Mouse (Mus musculus) intestine, embryonic 14.5 days (tissue): ENCODE data around the gene Suclg1. TPM values are rescaled to one million over a fixed set of nuclear protein-coding genes. Genes with fewer than 3 reads are reported as not detected.

ENCODE experiments used
- ATAC-seq: fragments of 200-750 bp; cut with Nextera tagmentation; replicated peaks from 2 replicates; pipeline ENCODE4 v1.8.0; 2017; ENCODE audit warnings: low read depth, moderate number of reproducible peaks, moderate TSS enrichment, moderate library complexity; ENCODE audit not compliant: low FRiP score, low TSS enrichment
- DNase-seq: peaks from one replicate; pipeline ENCODE4 v3.0.0-alpha.2; 2018; ENCODE audit warnings: low spot score
- H3K27ac ChIP-seq: fragments of 300-500 bp; sonication (generic); 2 replicates; pipeline ENCODE4 v1.5.1; 2014; ENCODE audit warnings: low read depth, mild to moderate bottlenecking, control low read depth
- H3K27me3 ChIP-seq: fragments of 300-500 bp; sonication (generic); replicated peaks from 2 replicates; pipeline ENCODE4 v1.6.1; 2014; ENCODE audit warnings: low read length, control low read depth; ENCODE audit not compliant: control insufficient read depth, insufficient read depth
- H3K36me3 ChIP-seq: fragments of 300-500 bp; sonication (generic); 2 replicates; pipeline ENCODE4 v1.6.1; 2014; ENCODE audit warnings: low read length, control low read depth; ENCODE audit not compliant: control insufficient read depth, insufficient read depth
- H3K4me1 ChIP-seq: fragments of 300-500 bp; sonication (generic); replicated peaks from 2 replicates; pipeline ENCODE4 v1.6.1; 2014; ENCODE audit warnings: low read length, control low read depth, mixed read lengths; ENCODE audit not compliant: control insufficient read depth, insufficient read depth
- H3K4me2 ChIP-seq: fragments of 300-500 bp; sonication (generic); 2 replicates; pipeline ENCODE4 v1.6.1; 2014; ENCODE audit warnings: low read length
- H3K4me3 ChIP-seq: fragments of 300-500 bp; sonication (generic); 2 replicates; pipeline ENCODE4 v1.5.1; 2014; ENCODE audit warnings: low read depth, low read length, control low read depth, mixed read lengths
- H3K9ac ChIP-seq: fragments of 300-500 bp; sonication (generic); 2 replicates; pipeline ENCODE4 v1.6.1; 2014; ENCODE audit warnings: mild to moderate bottlenecking, low read length
- H3K9me3 ChIP-seq: fragments of 300-500 bp; sonication (generic); 2 replicates; pipeline ENCODE4 v1.6.1; 2016; ENCODE audit warnings: low read length, control low read depth; ENCODE audit not compliant: control insufficient read depth
- WGBS: fragments of 180-500 bp; shearing (Covaris S2); extraction: QIAGEN DNeasy Blood & Tissue Kit; methylation state at CpG from one replicate; pipeline ENCODE4 v1.1.7; 2014; 5-methylcytosine and 5-hydroxymethylcytosine counted together
- polyA plus RNA-seq: library from polyadenylated mRNA; unstranded; fragments of >200 nt; fragmentation: Nextera tagmentation; extraction: Ambion mirVana; gene quantifications from 2 replicates; pipeline ENCODE4 v1.2.1, GENCODE M21; 2014

Gene Suclg1
- polyA plus RNA-seq, 1 experiment from 2014 or later, result 235 TPM

- ATAC-seq (no peak), DNase-seq (no peak)
- H3K4me2 ChIP-seq, result no peak overlapping the region
- no peaks in the 10 kb centered on the region for H3K9me3 ChIP-seq
- H3K36me3 ChIP-seq, result no peaks in the 10 kb centered on the region
- no peak overlapping the region for H3K4me3 ChIP-seq
- no peak overlapping the region for H3K27ac ChIP-seq
- H3K4me1 ChIP-seq, result no peaks in the 10 kb centered on the region
- 84% methylated on average over 3 of the region's 3 CpGs for WGBS
- H3K9ac ChIP-seq, result no peak overlapping the region
- no peaks in the 10 kb centered on the region for H3K27me3 ChIP-seq
These were observed 12.5 kb upstream of the Suclg1 start for GRCm38 (mm10) chr6:73235650-73236049.

- no peaks in the 10 kb centered on the region for H3K27me3 ChIP-seq
- DNase-seq, result no peak
- WGBS, result 76% methylated on average over 2 of the region's 2 CpGs
- ATAC-seq, result no peak
- H3K4me1 ChIP-seq, result peaks cover 11% of the 10 kb centered on the region
- no peak overlapping the region for H3K4me3 ChIP-seq
- H3K9me3 ChIP-seq, result no peaks in the 10 kb centered on the region
- H3K9ac ChIP-seq, result no peak overlapping the region
- no peak overlapping the region for H3K27ac ChIP-seq
- no peaks in the 10 kb centered on the region for H3K36me3 ChIP-seq
- no peak overlapping the region for H3K4me2 ChIP-seq
These were observed 1.4 kb upstream of the Suclg1 start for GRCm38 (mm10) chr6:73246821-73247220.

GRCm38 (mm10) chr6:73247452-73247851 lies 730 bp upstream of the Suclg1 start:
- no peaks in the 10 kb centered on the region for H3K27me3 ChIP-seq
- H3K27ac ChIP-seq, result no peak overlapping the region
- 39% methylated on average over 4 of the region's 4 CpGs for WGBS
- H3K9me3 ChIP-seq, result no peaks in the 10 kb centered on the region
- DNase-seq, result no peak
- H3K36me3 ChIP-seq, result no peaks in the 10 kb centered on the region
- no peak for ATAC-seq
- peaks cover 11% of the 10 kb centered on the region for H3K4me1 ChIP-seq
- peak overlapping the region; percentile 81 for H3K4me2 ChIP-seq
- H3K4me3 ChIP-seq, result peak overlapping the region; percentile 86
- peak overlapping the region; percentile 85; the same call in 1 of the 2 replicates for H3K9ac ChIP-seq

- H3K9me3 ChIP-seq, result no peaks in the 10 kb centered on the region
- H3K4me3 ChIP-seq, result peak overlapping the region; percentile 86
- H3K27ac ChIP-seq, result no peak overlapping the region
- H3K36me3 ChIP-seq, result no peaks in the 10 kb centered on the region
- no peaks in the 10 kb centered on the region for H3K27me3 ChIP-seq
- ATAC-seq (no peak), DNase-seq (peak; percentile 70)
- peak overlapping the region; percentile 85 for H3K9ac ChIP-seq
- peak overlapping the region; percentile 81 for H3K4me2 ChIP-seq
- 5% methylated on average over 12 of the region's 12 CpGs for WGBS
- H3K4me1 ChIP-seq, result peaks cover 12% of the 10 kb centered on the region
These were observed 854 bp downstream of the Suclg1 start for GRCm38 (mm10) chr6:73249049-73249422.

- H3K9me3 ChIP-seq, result no peaks in the 10 kb centered on the region
- no peak overlapping the region for H3K27ac ChIP-seq
- DNase-seq (no peak), ATAC-seq (no peak)
- H3K36me3 ChIP-seq, result no peaks in the 10 kb centered on the region
- 87% methylated on average over 4 of the region's 4 CpGs for WGBS
- H3K4me2 ChIP-seq, result peak overlapping the region; percentile 81
- H3K4me1 ChIP-seq, result peaks cover 20% of the 10 kb centered on the region
- H3K4me3 ChIP-seq, result peak overlapping the region; percentile 86; the same call in 1 of the 2 replicates
- no peak overlapping the region for H3K9ac ChIP-seq
- no peaks in the 10 kb centered on the region for H3K27me3 ChIP-seq
These were observed 1.7 kb downstream of the Suclg1 start for GRCm38 (mm10) chr6:73249851-73250250.

- peaks cover 21% of the 10 kb centered on the region for H3K4me1 ChIP-seq
- no peak overlapping the region for H3K4me2 ChIP-seq
- no peak overlapping the region for H3K27ac ChIP-seq
- WGBS, result 83% methylated on average over 11 of the region's 11 CpGs
- peaks cover 1% of the 10 kb centered on the region; the same call in 1 of the 2 replicates for H3K36me3 ChIP-seq
- no peak for DNase-seq
- no peaks in the 10 kb centered on the region for H3K27me3 ChIP-seq
- no peak overlapping the region for H3K4me3 ChIP-seq
- H3K9me3 ChIP-seq, result no peaks in the 10 kb centered on the region
- no peak overlapping the region for H3K9ac ChIP-seq
- no peak for ATAC-seq
These were observed 3.2 kb downstream of the Suclg1 start for GRCm38 (mm10) chr6:73251336-73251735.

- no peak overlapping the region for H3K4me2 ChIP-seq
- H3K4me3 ChIP-seq, result no peak overlapping the region
- no peak overlapping the region for H3K27ac ChIP-seq
- no peaks in the 10 kb centered on the region for H3K27me3 ChIP-seq
- H3K9ac ChIP-seq, result no peak overlapping the region
- no peaks in the 10 kb centered on the region for H3K9me3 ChIP-seq
- H3K4me1 ChIP-seq, result peaks cover 21% of the 10 kb centered on the region
- peaks cover 10% of the 10 kb centered on the region; the same call in 1 of the 2 replicates for H3K36me3 ChIP-seq
- ATAC-seq (no peak), DNase-seq (no peak)
These were observed 4.2 kb downstream of the Suclg1 start for GRCm38 (mm10) chr6:73252396-73252795.

GRCm38 (mm10) chr6:73253006-73253405 lies 4.8 kb downstream of the Suclg1 start:
- ATAC-seq (no peak), DNase-seq (no peak)
- WGBS, result 82% methylated on average over 2 of the region's 2 CpGs
- no peaks in the 10 kb centered on the region for H3K27me3 ChIP-seq
- H3K27ac ChIP-seq, result no peak overlapping the region
- peaks cover 21% of the 10 kb centered on the region for H3K4me1 ChIP-seq
- H3K4me2 ChIP-seq, result no peak overlapping the region
- no peak overlapping the region for H3K4me3 ChIP-seq
- H3K36me3 ChIP-seq, result peaks cover 16% of the 10 kb centered on the region
- no peaks in the 10 kb centered on the region for H3K9me3 ChIP-seq
- no peak overlapping the region for H3K9ac ChIP-seq

GRCm38 (mm10) chr6:73253584-73253983 lies 5.4 kb downstream of the Suclg1 start:
- 72% methylated on average over 4 of the region's 4 CpGs for WGBS
- H3K27me3 ChIP-seq, result no peaks in the 10 kb centered on the region
- ATAC-seq, result no peak
- no peak overlapping the region for H3K27ac ChIP-seq
- peaks cover 22% of the 10 kb centered on the region for H3K36me3 ChIP-seq
- H3K9ac ChIP-seq, result no peak overlapping the region
- H3K4me2 ChIP-seq, result no peak overlapping the region
- H3K4me1 ChIP-seq, result peaks cover 21% of the 10 kb centered on the region
- DNase-seq, result no peak
- H3K4me3 ChIP-seq, result no peak overlapping the region
- no peaks in the 10 kb centered on the region for H3K9me3 ChIP-seq
